Mouse (Mus musculus): ENCODE measurements around the gene Pbxip1. TPM values are rescaled to one million over a fixed set of nuclear protein-coding genes. Genes with fewer than 3 reads are reported as not detected.

Pbxip1 gene
- total RNA-seq, 4 experiments from 2014 or later, result 67.8 to 74.7 (median 71.2) TPM

DNA sequence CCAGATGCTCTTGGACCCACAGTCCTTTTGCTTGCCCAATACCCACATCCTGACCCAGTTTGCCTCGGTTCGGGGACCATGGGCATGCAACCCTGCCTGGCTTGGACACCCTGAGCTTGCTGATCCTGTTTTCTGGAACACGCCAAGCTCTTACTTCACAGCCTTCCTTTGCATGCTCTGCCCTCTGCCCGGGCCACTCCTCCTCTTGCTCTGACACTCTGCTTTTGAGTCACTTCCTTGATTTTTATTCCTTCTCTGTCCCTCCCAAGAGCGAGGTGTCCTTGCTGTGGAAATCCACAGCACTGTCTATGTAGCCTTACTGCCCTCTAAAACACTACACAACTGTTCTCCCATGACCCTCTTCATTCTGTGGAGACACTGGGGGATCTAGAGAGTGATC is 45.7 kb downstream of the Pbxip1 start:
- no peak for DNase-seq (ENCODE audit: low spot score)

DNA sequence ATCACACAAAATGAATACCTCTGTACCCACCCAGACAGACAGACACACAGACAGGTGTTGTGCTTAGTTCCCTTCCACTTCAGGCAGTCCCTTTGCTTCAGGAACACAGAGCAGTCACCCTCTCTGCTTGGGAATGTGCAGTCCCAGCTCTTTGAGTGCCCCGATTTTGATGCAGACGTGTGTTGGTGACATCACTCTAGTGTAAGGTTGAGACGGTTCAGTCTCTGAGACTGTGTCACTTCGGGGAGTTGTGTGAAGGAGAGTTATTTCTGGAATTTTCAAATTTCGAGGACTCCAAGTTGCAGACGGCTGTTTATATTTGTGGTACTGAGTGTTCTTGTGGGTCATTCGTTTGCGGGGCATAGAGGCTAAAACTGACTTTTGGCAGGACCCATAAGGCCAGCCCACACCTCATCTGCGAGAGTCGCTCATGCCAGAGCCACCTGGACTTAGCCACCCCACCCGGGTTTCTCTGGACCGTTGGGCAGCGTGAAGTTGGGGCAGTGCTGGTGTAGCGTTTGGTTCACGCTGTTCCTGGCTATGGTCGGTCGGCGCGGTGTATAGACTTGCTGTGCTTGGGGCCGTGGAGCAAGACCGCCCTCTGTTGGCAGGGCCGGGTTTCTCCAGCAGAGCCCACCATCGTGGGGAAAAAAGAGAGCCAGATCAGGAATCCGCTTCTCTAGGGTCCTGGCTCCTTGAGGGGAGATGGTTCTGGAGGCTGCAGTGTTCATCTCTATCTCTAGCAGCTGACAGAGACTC is 48.4 kb downstream of the Pbxip1 start:
- peak; percentile 65 for DNase-seq (ENCODE audit: low spot score)

DNA sequence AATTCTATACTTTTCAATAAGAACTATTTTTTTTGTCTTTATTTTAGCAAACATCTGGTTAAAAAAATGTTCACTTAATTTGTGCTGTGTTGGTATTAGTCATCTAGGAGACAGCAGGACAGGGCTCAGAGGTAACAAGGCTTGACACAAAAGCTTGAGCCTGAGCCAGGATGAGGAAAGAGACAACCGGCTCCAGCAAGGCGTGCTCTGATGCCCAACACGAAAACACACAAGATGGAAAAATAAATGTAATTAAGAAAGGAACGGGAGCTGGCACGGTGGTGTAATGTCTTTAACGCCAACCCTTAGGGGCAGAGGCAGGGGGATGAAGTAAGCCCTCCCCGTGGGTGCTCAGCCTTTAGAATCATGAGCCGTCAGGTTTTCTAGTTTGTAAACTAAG is 49.6 kb downstream of the Pbxip1 start:
- DNase-seq (ENCODE audit: low spot score), result no peak

DNA sequence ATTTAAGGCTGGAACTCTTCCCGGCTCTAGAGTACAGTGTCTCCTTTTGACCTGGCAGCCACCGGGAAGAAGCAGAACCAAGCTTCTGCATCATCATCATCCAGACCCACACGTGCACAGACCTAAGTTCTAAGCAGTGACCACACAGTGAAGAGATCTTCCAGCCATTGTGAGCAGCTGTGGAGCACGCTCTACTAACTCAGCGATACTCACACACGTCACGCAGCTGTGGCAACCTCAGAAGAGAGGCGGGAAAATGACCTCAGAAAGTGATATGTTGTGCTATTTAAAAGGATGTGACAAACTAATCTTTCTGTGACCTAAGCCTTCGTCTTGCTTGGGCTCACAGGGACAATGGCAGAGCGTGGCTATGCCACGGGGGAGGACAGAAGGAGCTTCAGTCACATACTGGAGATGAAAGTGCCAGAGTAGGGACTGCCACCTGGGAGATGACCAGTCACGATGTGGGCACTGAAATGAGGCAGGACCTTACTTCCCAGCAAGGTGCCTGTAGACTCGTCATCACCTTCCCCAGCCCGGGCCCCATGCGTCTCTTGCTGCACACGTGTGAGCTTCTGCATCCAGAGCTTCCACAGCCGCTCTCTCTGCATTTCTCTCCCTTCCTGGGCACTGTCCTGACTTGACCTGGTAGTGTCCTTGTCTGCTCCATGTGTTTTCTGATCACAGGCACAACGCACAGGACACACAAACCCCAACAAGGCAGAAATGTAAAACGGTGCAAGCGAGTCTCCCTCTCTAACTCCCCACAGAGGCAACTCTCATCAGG is 50.6 kb downstream of the Pbxip1 start:
- DNase-seq (ENCODE audit: low spot score), result no peak

DNA sequence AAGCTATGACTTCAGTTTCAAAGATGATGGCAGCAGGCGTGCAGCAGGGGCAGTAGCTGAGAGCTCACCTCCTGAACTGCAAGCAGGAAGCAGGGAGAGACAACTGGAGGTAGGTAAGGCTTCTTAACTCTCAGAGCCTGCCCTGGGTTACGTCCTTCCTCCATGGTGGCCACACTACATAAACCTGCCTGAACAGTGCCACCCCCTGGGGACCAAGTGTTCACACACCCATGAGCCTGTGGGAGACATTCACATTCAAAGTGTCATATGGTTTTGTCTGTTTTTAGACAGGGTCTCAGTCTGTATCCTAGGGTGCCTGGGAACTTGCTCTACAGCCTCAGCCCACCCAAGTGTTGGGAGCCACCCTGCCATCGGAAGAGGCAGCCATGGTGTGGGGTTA is 54.3 kb downstream of the Pbxip1 start:
- no peak for DNase-seq (ENCODE audit: low spot score)

DNA sequence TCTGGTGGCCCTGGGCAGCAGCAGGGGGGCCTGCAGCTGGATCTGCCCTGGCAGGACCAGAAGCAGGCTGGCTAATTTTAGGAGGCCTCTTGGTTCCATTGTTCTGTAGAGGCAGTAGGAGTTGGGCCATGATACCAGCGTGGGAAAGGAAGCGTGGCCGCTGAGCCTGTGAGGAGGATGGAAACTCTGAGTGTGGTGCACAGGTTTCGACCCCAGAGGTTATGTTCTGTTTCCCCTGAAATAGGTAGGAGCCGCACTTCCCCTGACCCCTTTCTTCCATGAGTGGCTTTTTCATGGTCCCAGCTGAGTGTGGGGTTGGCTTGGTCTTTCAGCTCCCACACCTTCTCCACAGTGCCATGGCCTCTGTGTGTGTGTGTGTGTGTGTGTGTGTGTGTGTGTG is 55.1 kb downstream of the Pbxip1 start:
- DNase-seq (ENCODE audit: low spot score), result no peak

DNA sequence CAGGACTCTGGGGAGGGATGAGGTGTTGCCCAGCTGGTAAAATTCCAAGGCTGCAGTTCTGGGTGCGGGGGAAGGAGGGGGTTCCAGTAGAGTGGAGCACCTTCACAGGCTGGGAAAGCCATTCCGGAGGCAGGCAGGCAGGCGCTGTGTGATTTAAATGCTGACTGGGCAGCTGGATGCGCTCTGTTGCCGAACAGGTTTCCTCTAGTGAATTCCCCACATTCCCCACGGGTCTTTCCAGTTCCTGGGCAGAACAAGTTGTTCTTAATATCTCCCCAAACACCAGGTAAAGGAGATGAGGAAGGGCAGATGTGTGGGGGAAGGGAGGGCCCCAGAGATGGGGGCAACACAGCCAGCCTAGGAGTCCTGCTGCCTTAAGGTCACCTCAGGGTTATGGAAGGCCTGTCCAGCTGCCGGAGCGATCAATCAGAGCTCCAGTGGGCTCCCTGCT is 56.2 kb downstream of the Pbxip1 start:
- no peak for DNase-seq (ENCODE audit: low spot score)

DNA sequence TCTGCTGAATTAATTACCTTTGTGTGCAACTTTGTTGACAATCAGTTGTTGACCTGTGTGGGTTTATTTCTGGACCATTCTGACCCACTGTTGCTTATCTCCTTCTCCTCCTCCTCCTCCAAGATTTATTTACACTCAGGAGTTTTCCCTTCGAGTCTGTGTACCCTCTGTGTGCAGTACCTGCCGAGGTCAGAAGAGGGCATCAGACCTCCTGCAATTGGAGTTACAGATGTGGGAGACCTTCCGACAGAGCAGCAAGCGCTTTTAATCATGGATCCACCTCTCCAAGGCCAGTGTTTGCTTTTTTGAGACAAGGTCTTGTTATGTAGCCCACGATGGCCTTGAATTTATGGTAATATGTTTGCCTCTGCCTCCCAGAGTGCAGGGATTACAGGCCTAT is 58.1 kb downstream of the Pbxip1 start:
- no peak for DNase-seq (ENCODE audit: low spot score)

DNA sequence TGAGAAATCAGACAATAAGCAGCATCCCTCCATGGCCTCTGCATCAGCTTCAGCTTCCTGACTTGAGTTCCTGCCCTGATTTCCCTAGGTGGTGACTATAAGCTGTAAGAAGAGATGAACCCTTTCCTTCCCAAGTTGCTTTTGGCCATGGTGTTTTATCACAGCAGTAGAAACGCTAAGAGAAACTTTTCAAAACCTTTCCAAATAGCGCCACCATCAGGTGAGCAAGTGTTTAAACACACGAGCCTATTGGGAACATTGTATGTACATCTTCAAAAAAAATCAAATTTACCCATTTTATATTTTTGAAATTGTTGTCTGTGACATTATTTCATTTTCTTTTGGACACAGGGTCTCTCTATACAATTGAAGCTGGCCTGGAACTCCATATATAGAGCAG is 59.9 kb downstream of the Pbxip1 start:
- DNase-seq (ENCODE audit: low spot score), result no peak

DNA sequence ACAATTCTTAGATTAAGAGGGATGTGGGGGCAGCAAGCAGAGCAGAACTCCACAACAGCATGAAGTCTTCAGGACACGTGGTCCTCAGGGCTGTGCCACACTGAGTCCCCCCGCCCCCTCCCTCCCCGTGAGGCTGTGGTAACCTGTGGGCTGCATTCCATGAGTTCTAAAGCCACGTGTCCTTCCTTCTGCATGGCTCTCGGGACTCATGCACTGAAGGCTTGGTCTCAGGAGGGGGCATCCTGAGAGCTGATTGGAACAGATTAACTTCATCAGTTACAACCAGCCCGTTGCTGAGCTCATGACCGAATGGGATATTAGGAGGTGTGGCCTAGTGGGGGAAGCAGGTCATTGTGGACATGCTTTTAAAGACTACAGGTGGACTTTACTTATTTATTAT is 63.2 kb downstream of the Pbxip1 start:
- DNase-seq (ENCODE audit: low spot score), result no peak

Other genes starting within 250 kb of the Pbxip1 start
- gene Gba, start 233.8 kb upstream of the Pbxip1 start, total RNA-seq (2022), result 10 to 100 TPM; 17.0 to 19.8 (median 17.9) TPM
- 1 to 10 TPM; 3.2 to 9.8 (median 4.0) TPM for gene Thbs3, start 221.5 kb upstream of the Pbxip1 start, total RNA-seq (2022)
- gene Mtx1, start 209.6 kb upstream of the Pbxip1 start, total RNA-seq (2022), result 10 to 100 TPM; 56.4 to 63.5 (median 59.5) TPM
- under 1 TPM in 3 of 4 experiments, not detected in 1; 0.13 to 0.63 (median 0.49) TPM for gene Muc1, start 207.6 kb upstream of the Pbxip1 start, total RNA-seq (2022)
- 100 to 1,000 TPM in 1 of 4 experiments, 10 to 100 TPM in 3; 87.0 to 108 (median 89.4) TPM for gene Krtcap2, start 190.7 kb upstream of the Pbxip1 start, total RNA-seq (2022)
- under 1 TPM; 0.34 to 0.87 (median 0.83) TPM for gene Trim46, start 190.4 kb upstream of the Pbxip1 start, total RNA-seq (2022)
- gene Dpm3, start 177.3 kb upstream of the Pbxip1 start, total RNA-seq (2022), result 10 to 100 TPM; 49.1 to 65.7 (median 53.6) TPM
- gene Slc50a1, start 166.1 kb upstream of the Pbxip1 start, total RNA-seq (2022), result 10 to 100 TPM; 16.6 to 27.0 (median 21.0) TPM
- 10 to 100 TPM; 28.2 to 36.1 (median 32.6) TPM for gene Efna1, start 155.6 kb upstream of the Pbxip1 start, total RNA-seq (2022)
- gene Efna3, start 113.7 kb upstream of the Pbxip1 start, total RNA-seq (2022), result under 1 TPM in 1 of 4 experiments, not detected in 3; 0.11 TPM
- gene Efna4, start 98.7 kb upstream of the Pbxip1 start, total RNA-seq (2022), result under 1 TPM in 3 of 4 experiments, not detected in 1; 0.19 to 0.34 (median 0.27) TPM
- gene Adam15, start 86.7 kb upstream of the Pbxip1 start, total RNA-seq (2022), result 10 to 100 TPM; 43.3 to 52.5 (median 48.6) TPM
- not detected for gene Dcst2, start 74.7 kb upstream of the Pbxip1 start, total RNA-seq (2022)
- not detected for gene Dcst1, start 71.5 kb upstream of the Pbxip1 start, total RNA-seq (2022)
- gene Zbtb7b, start 41.9 kb upstream of the Pbxip1 start, total RNA-seq (2022), result 10 to 100 TPM; 19.6 to 23.2 (median 22.9) TPM
- 1 to 10 TPM in 2 of 4 experiments, under 1 TPM in 1, not detected in 1; 0.75 to 1.5 (median 1.2) TPM for gene Lenep, start 33.9 kb upstream of the Pbxip1 start, total RNA-seq (2022)
- gene Flad1, start 24.8 kb upstream of the Pbxip1 start, total RNA-seq (2022), result 10 to 100 TPM; 55.5 to 71.8 (median 67.9) TPM
- 1 to 10 TPM; 3.8 to 5.4 (median 4.2) TPM for gene Cks1b, start 18.3 kb upstream of the Pbxip1 start, total RNA-seq (2022)
- gene Shc1, start 18.3 kb upstream of the Pbxip1 start, total RNA-seq (2022), result 10 to 100 TPM; 33.3 to 37.7 (median 36.5) TPM
- gene Pygo2, start 6.5 kb upstream of the Pbxip1 start, total RNA-seq (2022), result 10 to 100 TPM; 13.3 to 17.9 (median 14.9) TPM
- gene Pmvk, start 17.8 kb downstream of the Pbxip1 start, total RNA-seq (2022), result 1 to 10 TPM; 5.5 to 8.6 (median 7.5) TPM
- gene Kcnn3, start 83.5 kb downstream of the Pbxip1 start, total RNA-seq (2022), result 1 to 10 TPM; 2.1 to 3.4 (median 2.4) TPM